Mouse (Mus musculus): ENCODE measurements around the gene Slc26a10. TPM values are rescaled to one million over a fixed set of nuclear protein-coding genes. Genes with fewer than 3 reads are reported as not detected.

Slc26a10 gene
- polyA plus RNA-seq, 1 experiment, result 1.1 TPM

DNA sequence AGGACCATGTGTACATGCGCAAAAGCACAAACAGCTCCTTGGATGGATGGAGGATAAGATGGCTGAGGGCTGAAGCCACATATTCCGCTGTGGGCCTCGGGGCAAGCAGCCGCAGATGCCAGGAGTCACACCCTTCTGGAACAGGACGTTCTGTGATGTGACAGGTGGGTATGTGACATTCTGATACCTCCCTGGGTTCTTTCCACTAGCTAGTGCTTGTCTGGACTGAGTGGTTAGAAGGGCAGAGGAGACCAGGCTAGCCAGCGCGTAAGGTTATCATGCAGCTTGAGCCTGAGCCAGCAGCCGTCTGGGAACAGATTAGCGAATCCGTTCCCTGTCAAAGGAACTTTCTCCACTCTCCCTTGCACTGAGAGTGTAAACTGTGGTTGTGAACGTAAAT lies 39.5 kb downstream of the Slc26a10 start:
- no peak for TF ChIP-seq CTCF (IDR thresholded peaks at IDR 0.05; ENCODE audit: borderline replicate concordance, extremely low read depth, insufficient read depth, insufficient read length)
- no peak for TF ChIP-seq POLR2A (IDR thresholded peaks at IDR 0.05; ENCODE audit: borderline replicate concordance, extremely low read depth, insufficient read depth, insufficient read length, poor library complexity, severe bottlenecking)
- DNase-seq (ENCODE audit: low read depth), result no peak

DNA sequence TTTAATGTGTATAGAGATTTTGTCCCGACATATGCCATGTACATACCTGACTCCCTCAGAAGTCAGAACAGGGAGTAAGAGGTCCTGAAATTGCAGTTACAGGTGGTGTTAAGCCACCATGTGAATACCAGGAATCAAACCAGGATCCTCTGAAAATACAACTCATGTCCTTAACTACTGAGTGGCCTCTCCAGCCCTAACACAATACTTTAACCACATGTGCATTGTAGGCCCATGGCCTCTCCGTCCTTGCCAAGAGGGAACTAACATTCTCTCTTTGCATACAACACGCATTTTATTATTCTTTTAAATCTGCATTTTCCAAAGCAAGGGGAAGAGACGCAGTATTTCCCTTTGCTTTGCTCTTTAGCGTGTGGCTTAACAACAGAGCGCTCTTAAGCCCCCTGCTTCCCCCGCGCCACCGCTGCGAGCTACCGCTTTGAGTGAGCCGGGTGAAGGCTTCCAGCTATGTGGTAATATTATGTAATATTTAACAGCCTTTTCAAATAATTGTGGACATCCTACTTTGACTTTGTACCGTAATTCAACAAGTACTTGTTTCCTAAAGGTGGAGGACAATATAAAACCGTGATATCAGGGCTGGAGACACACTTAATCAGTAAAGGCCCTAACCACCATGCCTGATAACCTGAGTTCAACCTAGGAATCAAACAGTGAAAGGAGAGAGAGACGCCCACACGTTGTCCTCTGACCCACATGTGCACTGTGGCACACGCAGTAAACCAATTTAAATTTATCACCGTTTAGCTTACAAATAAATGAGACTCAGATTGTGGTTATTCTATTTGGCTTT lies 41.9 kb downstream of the Slc26a10 start:
- no peak for DNase-seq (ENCODE audit: low read depth)

GRCm38 (mm10) chr10:127137896-127138295 lies 42.5 kb downstream of the Slc26a10 start:
- no peak for DNase-seq (ENCODE audit: low read depth)
- TF ChIP-seq POLR2A (IDR thresholded peaks at IDR 0.05; ENCODE audit: borderline replicate concordance, extremely low read depth, insufficient read depth, insufficient read length, poor library complexity, severe bottlenecking) (no peak), CTCF (IDR thresholded peaks at IDR 0.05; ENCODE audit: borderline replicate concordance, extremely low read depth, insufficient read depth, insufficient read length) (no peak)

More for the DNA sequence above, 41.9 kb downstream of the Slc26a10 start:
- no peak for TF ChIP-seq POLR2A (IDR thresholded peaks at IDR 0.05; ENCODE audit: borderline replicate concordance, extremely low read depth, insufficient read depth, insufficient read length, poor library complexity, severe bottlenecking)
- no peak for TF ChIP-seq CTCF (IDR thresholded peaks at IDR 0.05; ENCODE audit: borderline replicate concordance, extremely low read depth, insufficient read depth, insufficient read length)

- no peak for DNase-seq (ENCODE audit: low read depth)
- no peak for TF ChIP-seq CTCF (IDR thresholded peaks at IDR 0.05; ENCODE audit: borderline replicate concordance, extremely low read depth, insufficient read depth, insufficient read length)
- TF ChIP-seq POLR2A (IDR thresholded peaks at IDR 0.05; ENCODE audit: borderline replicate concordance, extremely low read depth, insufficient read depth, insufficient read length, poor library complexity, severe bottlenecking), result no peak
These were observed 43.9 kb downstream of the Slc26a10 start for GRCm38 (mm10) chr10:127136510-127136909.

DNA sequence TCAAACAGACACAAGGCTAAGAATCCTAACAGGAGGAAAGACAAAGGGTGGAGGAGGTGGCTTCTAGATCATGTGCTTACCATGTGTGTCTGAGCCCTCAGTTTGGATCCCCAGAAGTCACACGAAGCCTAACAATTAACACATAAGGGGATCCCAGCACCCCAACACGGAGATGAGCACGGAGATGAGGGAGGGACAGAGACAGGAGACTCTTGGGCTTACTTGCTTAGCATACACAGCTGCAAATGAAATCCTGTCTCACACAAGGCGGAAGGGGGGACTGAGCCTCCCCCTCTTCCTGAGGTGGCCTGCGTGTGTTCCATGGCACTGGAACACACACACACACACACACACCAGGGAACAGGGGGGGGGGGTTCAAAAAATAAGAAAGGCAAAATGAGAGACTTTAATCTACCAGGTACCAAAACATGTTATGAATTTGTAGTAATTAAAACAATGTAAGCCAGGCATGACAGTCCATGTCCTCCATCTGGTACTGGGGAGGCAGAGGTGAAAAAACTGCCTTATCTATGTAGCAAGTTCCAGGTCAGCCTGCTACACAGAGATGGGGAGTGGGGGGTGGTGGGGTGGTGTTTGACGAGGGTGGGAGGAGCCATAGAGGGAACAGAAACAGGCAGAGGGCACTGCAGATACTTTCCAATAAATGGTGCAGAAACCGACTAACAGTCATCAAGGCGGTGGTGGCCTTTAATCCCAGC lies 45.2 kb downstream of the Slc26a10 start:
- TF ChIP-seq POLR2A (IDR thresholded peaks at IDR 0.05; ENCODE audit: borderline replicate concordance, extremely low read depth, insufficient read depth, insufficient read length, poor library complexity, severe bottlenecking) (no peak), CTCF (IDR thresholded peaks at IDR 0.05; ENCODE audit: borderline replicate concordance, extremely low read depth, insufficient read depth, insufficient read length) (no peak)
- DNase-seq (ENCODE audit: low read depth), result no peak

GRCm38 (mm10) chr10:127134394-127135035 lies 45.9 kb downstream of the Slc26a10 start:
- TF ChIP-seq CTCF (IDR thresholded peaks at IDR 0.05; ENCODE audit: borderline replicate concordance, extremely low read depth, insufficient read depth, insufficient read length), result peak; percentile 32; the same call in 1 of the 2 replicates
- DNase-seq (ENCODE audit: low read depth), result peak; percentile 21

- TF ChIP-seq CTCF (IDR thresholded peaks at IDR 0.05; ENCODE audit: borderline replicate concordance, extremely low read depth, insufficient read depth, insufficient read length), result no peak
- DNase-seq (ENCODE audit: low read depth), result no peak
These were observed 48.0 kb downstream of the Slc26a10 start for GRCm38 (mm10) chr10:127132469-127132868.

DNA sequence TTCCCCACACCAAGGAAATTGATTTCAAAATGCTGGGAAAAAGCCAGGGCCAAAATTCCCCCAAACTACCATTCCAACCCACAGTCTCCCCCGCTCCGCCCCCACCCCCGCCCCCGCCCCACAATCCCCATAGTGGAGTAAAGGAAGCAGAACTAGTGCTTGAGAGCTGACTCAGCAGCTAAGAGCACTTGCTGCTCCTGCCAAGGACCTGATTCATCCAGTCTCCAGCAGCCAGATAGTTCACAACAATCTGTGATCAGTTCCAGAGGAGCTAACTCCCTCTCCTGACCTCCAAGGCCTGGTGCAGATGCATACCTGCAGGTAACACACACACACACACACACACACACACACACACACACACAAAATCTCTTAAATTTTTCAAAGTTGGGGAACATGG lies 51.0 kb downstream of the Slc26a10 start:
- TF ChIP-seq CTCF (IDR thresholded peaks at IDR 0.05; ENCODE audit: borderline replicate concordance, extremely low read depth, insufficient read depth, insufficient read length), result no peak
- TF ChIP-seq POLR2A (IDR thresholded peaks at IDR 0.05; ENCODE audit: borderline replicate concordance, extremely low read depth, insufficient read depth, insufficient read length, poor library complexity, severe bottlenecking), result no peak
- no peak for DNase-seq (ENCODE audit: low read depth)

DNA sequence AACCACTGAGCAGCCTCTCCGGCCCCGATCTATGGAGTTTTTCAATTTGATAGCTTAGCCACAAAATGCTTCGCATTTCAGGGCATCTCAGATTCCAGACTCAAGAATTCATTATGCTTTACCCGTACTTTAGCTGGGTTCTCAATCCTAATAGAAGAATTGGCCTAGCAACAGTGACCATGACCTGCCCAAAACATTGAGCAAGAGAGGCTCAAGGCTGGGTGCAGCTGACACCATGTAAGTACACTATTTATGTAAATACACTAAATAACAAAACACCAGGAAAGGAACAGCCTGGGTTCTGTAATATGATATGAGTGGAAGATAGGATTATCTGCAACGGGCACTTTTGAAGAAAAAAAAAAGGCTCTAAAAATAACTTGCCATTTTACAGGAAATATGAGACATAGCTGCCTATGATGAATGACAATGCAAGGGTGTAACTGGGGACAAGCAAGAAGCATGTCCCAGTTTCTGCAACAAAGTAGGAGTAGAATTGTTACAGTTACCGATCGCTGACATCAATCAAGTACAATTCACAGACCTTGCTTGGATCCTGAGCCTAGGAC lies 52.6 kb downstream of the Slc26a10 start:
- TF ChIP-seq POLR2A (IDR thresholded peaks at IDR 0.05; ENCODE audit: borderline replicate concordance, extremely low read depth, insufficient read depth, insufficient read length, poor library complexity, severe bottlenecking), result no peak
- no peak for DNase-seq (ENCODE audit: low read depth)

DNA sequence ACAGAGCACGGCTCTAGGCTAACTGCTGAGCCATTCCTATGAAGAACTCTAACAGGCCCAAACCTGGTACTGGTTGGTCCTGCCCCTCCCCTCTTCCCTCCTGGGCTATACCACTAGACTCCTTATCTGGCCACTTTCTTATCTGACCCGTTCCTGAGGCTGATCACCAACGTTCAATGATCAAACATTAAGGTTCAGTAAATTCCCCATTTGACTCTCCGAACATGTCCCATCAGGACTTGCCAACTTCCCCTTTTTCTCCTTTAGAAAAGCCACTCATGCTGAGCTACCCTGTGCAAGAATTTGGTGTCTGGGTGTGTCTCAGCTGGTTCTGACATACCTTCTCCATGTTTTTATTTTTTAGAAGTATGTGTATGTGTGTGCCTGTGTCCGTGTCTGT lies 53.9 kb downstream of the Slc26a10 start:
- no peak for DNase-seq (ENCODE audit: low read depth)
- TF ChIP-seq POLR2A (IDR thresholded peaks at IDR 0.05; ENCODE audit: borderline replicate concordance, extremely low read depth, insufficient read depth, insufficient read length, poor library complexity, severe bottlenecking) (no peak), CTCF (IDR thresholded peaks at IDR 0.05; ENCODE audit: borderline replicate concordance, extremely low read depth, insufficient read depth, insufficient read length) (no peak)

DNA sequence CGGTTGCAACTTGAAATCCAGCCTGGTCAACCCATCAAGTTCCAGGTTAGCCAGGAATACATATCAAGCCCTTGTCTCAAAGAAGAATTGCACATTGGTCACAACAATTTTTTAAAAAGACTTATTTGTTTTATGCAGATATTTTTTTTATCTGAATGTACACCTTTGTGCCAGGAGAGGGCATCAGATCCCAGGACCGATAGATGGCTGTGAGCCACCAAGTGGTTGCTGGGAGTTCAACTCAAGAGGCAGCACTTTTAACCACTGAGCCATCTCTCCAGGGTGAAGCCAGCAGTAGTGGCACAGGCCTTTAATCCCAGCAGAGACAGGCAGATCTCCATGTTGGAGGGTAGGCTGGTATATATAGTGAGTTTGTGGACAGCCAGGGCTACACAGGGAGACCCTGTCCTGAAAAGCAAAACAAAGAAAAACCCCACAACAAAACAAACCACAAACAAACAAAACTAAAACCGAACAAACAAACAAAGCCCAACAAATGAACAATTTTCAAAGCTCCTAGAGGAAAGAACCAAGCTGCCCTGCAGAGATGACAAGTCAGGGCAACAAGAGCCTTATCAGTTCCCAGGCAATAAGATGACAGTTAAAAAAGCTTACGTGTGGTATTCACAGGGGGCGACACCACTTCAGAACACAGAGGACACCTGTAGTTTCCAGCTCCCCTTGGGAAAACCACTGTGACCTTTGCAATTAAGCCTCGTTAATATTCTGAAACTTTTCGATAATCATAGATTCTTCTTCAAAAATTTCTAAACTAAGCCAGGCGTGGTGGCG lies 55.0 kb downstream of the Slc26a10 start:
- TF ChIP-seq POLR2A (IDR thresholded peaks at IDR 0.05; ENCODE audit: borderline replicate concordance, extremely low read depth, insufficient read depth, insufficient read length, poor library complexity, severe bottlenecking) (no peak), CTCF (IDR thresholded peaks at IDR 0.05; ENCODE audit: borderline replicate concordance, extremely low read depth, insufficient read depth, insufficient read length) (peak; percentile 55; the same call in 1 of the 2 replicates)
- peak; percentile 67 for DNase-seq (ENCODE audit: low read depth)
